Mouse (Mus musculus) testis, adult 2 months (tissue): ENCODE results near the gene Gm5580.
"Not testable (repeated sequence)": the region's sequence is repeated elsewhere in the genome, so short reads cannot be mapped to it uniquely, and the experiment has no call there.

Experiments used
- CTCF ChIP-seq: fragments of 200-500 bp; IDR thresholded peaks from 2 replicates; pipeline ENCODE4 v1.5.1; 2012; ENCODE audit warnings: low read depth, mild to moderate bottlenecking, inconsistent platforms, low read length, moderate library complexity; ENCODE audit not compliant: control insufficient read depth, insufficient read depth, insufficient replicate concordance
- POLR2A ChIP-seq: fragments of 200-500 bp; IDR thresholded peaks from 2 replicates; pipeline ENCODE4 v1.6.1; 2012; ENCODE audit warnings: low read depth, mild to moderate bottlenecking, inconsistent platforms, low read length, moderate library complexity; ENCODE audit not compliant: control insufficient read depth

DNA sequence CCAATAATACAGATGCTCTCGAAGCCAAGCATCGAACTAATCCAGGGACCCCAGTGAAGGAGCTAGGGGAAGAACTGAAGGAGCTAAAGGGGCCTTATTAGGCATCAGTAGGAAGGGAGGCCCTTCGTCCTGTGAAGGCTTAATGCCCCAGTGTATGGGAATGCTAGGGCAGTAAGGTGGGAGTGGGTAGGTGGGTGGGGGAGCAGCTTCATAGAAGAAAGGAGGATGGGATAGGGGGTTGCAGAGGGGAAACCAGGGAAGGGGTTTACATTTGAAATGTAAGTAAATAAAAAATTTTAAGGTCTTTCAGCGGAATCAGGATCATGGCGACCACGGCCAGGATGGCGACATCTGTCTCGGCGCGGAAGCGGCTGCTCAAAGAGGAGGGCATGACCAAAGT lies at the start of gene Gm5580:
- not testable (repeated sequence) for TF ChIP-seq POLR2A, CTCF
